Mouse (Mus musculus): ENCODE data around the gene Irx2. TPM values are rescaled to one million over a fixed set of nuclear protein-coding genes. Genes with fewer than 3 reads are reported as not detected.

The Irx2 gene
- polyA plus RNA-seq (2012; rRNA removed) (56.8 and 57.1 TPM in 2 replicates), polyA plus RNA-seq (2014; fragmentation: Nextera tagmentation; extraction: Ambion mirVana) (27.6 and 37.0 TPM in 2 replicates)

- ATAC-seq (ENCODE audit: low FRiP score, low read depth) (peak; percentile 90), DNase-seq (ENCODE audit: low spot score) (peak; percentile 90)
- Histone ChIP-seq H3K4me2 (replicated peaks; ENCODE audit: low read depth, low read length, severe bottlenecking) (peak within 1 kb of the TSS; percentile 89), H3K27me3 (ENCODE audit: control insufficient read depth, insufficient read depth, low read length) (peaks cover 87% of the 10 kb centered on the region), H3K4me3 (replicated peaks; ENCODE audit: low read length) (peak within 1 kb of the TSS; percentile 62), H3K36me3 (ENCODE audit: control insufficient read depth, insufficient read depth, low read length) (0 out of 2 replicates have a peak, but pooled peaks cover 6% of the 10 kb centered on the region), H3K9ac (ENCODE audit: low read depth, low read length, severe bottlenecking) (peak within 1 kb of the TSS; percentile 70), H3K4me1 (ENCODE audit: control insufficient read depth, insufficient read depth, low read length) (peaks cover 12% of the 10 kb centered on the region; the same call in 1 of the 2 replicates), H3K27ac (replicated peaks; ENCODE audit: low read depth, low read length) (no peak within 1 kb of the TSS), H3K9me3 (ENCODE audit: control insufficient read depth, low read length) (no peaks in the 10 kb centered on the region)
- 0% methylated on average over 22 of the region's 45 CpGs for WGBS
- 0 out of 2 replicates have a peak, but pooled peaks have one; percentile 67 for TF ChIP-seq POLR2A (IDR thresholded peaks at IDR 0.05; ENCODE audit: borderline replicate concordance, extremely low read depth, insufficient read depth, insufficient read length)
These were observed at the start of gene Irx2 for GRCm38 (mm10) chr13:72628462-72628916. Gene Irx2 (plus strand): TSS chr13:72628820.

- no peak for ATAC-seq (ENCODE audit: low FRiP score, low read depth)
- Histone ChIP-seq H3K27me3 (ENCODE audit: control insufficient read depth, insufficient read depth, low read length) (no peaks in the 10 kb centered on the region), H3K4me1 (ENCODE audit: control insufficient read depth, insufficient read depth, low read length) (no peaks in the 10 kb centered on the region), H3K27ac (replicated peaks; ENCODE audit: low read depth, low read length) (no peak overlapping the region), H3K9me3 (ENCODE audit: control insufficient read depth, low read length) (peaks cover 6% of the 10 kb centered on the region; the same call in 1 of the 2 replicates), H3K36me3 (ENCODE audit: control insufficient read depth, insufficient read depth, low read length) (no peaks in the 10 kb centered on the region), H3K4me3 (replicated peaks; ENCODE audit: low read length) (no peak overlapping the region), H3K9ac (ENCODE audit: low read depth, low read length, severe bottlenecking) (no peak overlapping the region), H3K4me2 (replicated peaks; ENCODE audit: low read depth, low read length, severe bottlenecking) (no peak overlapping the region)
- TF ChIP-seq POLR2A (IDR thresholded peaks at IDR 0.05; ENCODE audit: borderline replicate concordance, extremely low read depth, insufficient read depth, insufficient read length), result no peak
- no peak for DNase-seq (ENCODE audit: low spot score)
- 70% methylated on average over 2 of the region's 2 CpGs for WGBS
These were observed 47.3 kb upstream of the Irx2 start for GRCm38 (mm10) chr13:72581276-72581675.

- no peaks in the 10 kb centered on the region for H3K36me3 ChIP-seq (ENCODE audit: control insufficient read depth, insufficient read depth, low read length)
- DNase-seq (ENCODE audit: low spot score), result no peak
- H3K4me2 ChIP-seq (replicated peaks; ENCODE audit: low read depth, low read length, severe bottlenecking), result no peak overlapping the region
- H3K4me1 ChIP-seq (ENCODE audit: control insufficient read depth, insufficient read depth, low read length), result no peaks in the 10 kb centered on the region
- no peak overlapping the region for H3K27ac ChIP-seq (replicated peaks; ENCODE audit: low read depth, low read length)
- WGBS, result 62% methylated on average over 4 of the region's 4 CpGs
- H3K27me3 ChIP-seq (ENCODE audit: control insufficient read depth, insufficient read depth, low read length), result no peaks in the 10 kb centered on the region
- no peak overlapping the region for H3K4me3 ChIP-seq (replicated peaks; ENCODE audit: low read length)
- H3K9ac ChIP-seq (ENCODE audit: low read depth, low read length, severe bottlenecking), result no peak overlapping the region
- no peaks in the 10 kb centered on the region for H3K9me3 ChIP-seq (ENCODE audit: control insufficient read depth, low read length)
- ATAC-seq (ENCODE audit: low FRiP score, low read depth), result no peak
- TF ChIP-seq POLR2A (IDR thresholded peaks at IDR 0.05; ENCODE audit: borderline replicate concordance, extremely low read depth, insufficient read depth, insufficient read length), result no peak
These were observed 36.1 kb upstream of the Irx2 start for GRCm38 (mm10) chr13:72592526-72592925.

DNA sequence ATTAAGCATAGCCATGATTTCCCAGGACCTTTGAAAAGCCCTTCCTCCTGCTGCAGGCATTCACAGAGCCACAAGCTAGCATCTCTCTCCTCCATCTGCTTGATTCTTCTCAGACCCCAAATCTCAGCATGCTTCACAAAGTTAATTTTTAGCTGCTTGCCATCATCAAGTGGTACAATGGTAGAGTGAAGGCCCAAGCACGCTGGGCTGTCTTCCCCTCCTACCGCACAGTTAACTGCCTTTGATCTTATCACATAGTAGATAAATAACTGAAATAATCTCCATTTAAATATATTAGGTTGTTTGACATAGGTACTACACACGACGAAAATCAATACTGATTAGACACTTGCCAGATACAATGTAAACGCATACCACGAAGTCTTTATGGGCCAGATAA lies 35.3 kb upstream of the Irx2 start:
- TF ChIP-seq POLR2A (IDR thresholded peaks at IDR 0.05; ENCODE audit: borderline replicate concordance, extremely low read depth, insufficient read depth, insufficient read length), result no peak
- Histone ChIP-seq H3K9ac (ENCODE audit: low read depth, low read length, severe bottlenecking) (no peak overlapping the region), H3K4me3 (replicated peaks; ENCODE audit: low read length) (no peak overlapping the region), H3K4me1 (ENCODE audit: control insufficient read depth, insufficient read depth, low read length) (no peaks in the 10 kb centered on the region), H3K36me3 (ENCODE audit: control insufficient read depth, insufficient read depth, low read length) (no peaks in the 10 kb centered on the region), H3K4me2 (replicated peaks; ENCODE audit: low read depth, low read length, severe bottlenecking) (no peak overlapping the region), H3K27me3 (ENCODE audit: control insufficient read depth, insufficient read depth, low read length) (no peaks in the 10 kb centered on the region), H3K27ac (replicated peaks; ENCODE audit: low read depth, low read length) (no peak overlapping the region), H3K9me3 (ENCODE audit: control insufficient read depth, low read length) (no peaks in the 10 kb centered on the region)
- ATAC-seq (ENCODE audit: low FRiP score, low read depth), result no peak
- DNase-seq (ENCODE audit: low spot score), result no peak
- WGBS, result 83% methylated on average over 6 of the region's 6 CpGs

- Histone ChIP-seq H3K36me3 (ENCODE audit: control insufficient read depth, insufficient read depth, low read length) (no peaks in the 10 kb centered on the region), H3K9me3 (ENCODE audit: control insufficient read depth, low read length) (no peaks in the 10 kb centered on the region), H3K9ac (ENCODE audit: low read depth, low read length, severe bottlenecking) (no peak overlapping the region), H3K27me3 (ENCODE audit: control insufficient read depth, insufficient read depth, low read length) (no peaks in the 10 kb centered on the region), H3K4me1 (ENCODE audit: control insufficient read depth, insufficient read depth, low read length) (no peaks in the 10 kb centered on the region), H3K27ac (replicated peaks; ENCODE audit: low read depth, low read length) (no peak overlapping the region), H3K4me2 (replicated peaks; ENCODE audit: low read depth, low read length, severe bottlenecking) (no peak overlapping the region), H3K4me3 (replicated peaks; ENCODE audit: low read length) (no peak overlapping the region)
- WGBS, result 72% methylated on average over 4 of the region's 4 CpGs
- TF ChIP-seq POLR2A (IDR thresholded peaks at IDR 0.05; ENCODE audit: borderline replicate concordance, extremely low read depth, insufficient read depth, insufficient read length), result no peak
- no peak for DNase-seq (ENCODE audit: low spot score)
- no peak for ATAC-seq (ENCODE audit: low FRiP score, low read depth)
These were observed 34.9 kb upstream of the Irx2 start for GRCm38 (mm10) chr13:72593710-72594111.
